Mouse (Mus musculus) heart, embryonic 12.5 days (tissue): ENCODE measurements around the gene 2310030G06Rik. TPM values are rescaled to one million over a fixed set of nuclear protein-coding genes. Genes with fewer than 3 reads are reported as not detected.

Experiments
- ATAC-seq: fragments of 200-750 bp; cut with Nextera tagmentation; 2 replicates; pipeline ENCODE4 v1.8.0; 2017; ENCODE audit warnings: moderate TSS enrichment, moderate library complexity; ENCODE audit not compliant: insufficient number of reproducible peaks, low FRiP score
- H3K27ac ChIP-seq: fragments of 300-500 bp; sonication (generic); 2 replicates; pipeline ENCODE4 v1.5.1; 2016; ENCODE audit warnings: mild to moderate bottlenecking, moderate library complexity; ENCODE audit not compliant: poor library complexity, severe bottlenecking
- H3K27me3 ChIP-seq: fragments of 300-500 bp; sonication (generic); replicated peaks from 2 replicates; pipeline ENCODE4 v1.6.1; 2016; ENCODE audit warnings: mild to moderate bottlenecking, moderate library complexity
- H3K36me3 ChIP-seq: fragments of 300-500 bp; sonication (generic); 2 replicates; pipeline ENCODE4 v1.6.1; 2016; ENCODE audit warnings: mild to moderate bottlenecking, moderate library complexity
- H3K4me1 ChIP-seq: fragments of 300-500 bp; sonication (generic); replicated peaks from 2 replicates; pipeline ENCODE4 v1.6.1; 2016; ENCODE audit warnings: mild to moderate bottlenecking
- H3K4me2 ChIP-seq: fragments of 300-500 bp; sonication (generic); 2 replicates; pipeline ENCODE4 v1.6.1; 2016; ENCODE audit warnings: mild to moderate bottlenecking, moderate library complexity
- H3K4me3 ChIP-seq: fragments of 300-500 bp; sonication (generic); 2 replicates; pipeline ENCODE4 v1.5.1; 2016; ENCODE audit warnings: mild to moderate bottlenecking
- H3K9ac ChIP-seq: fragments of 300-500 bp; sonication (generic); 2 replicates; pipeline ENCODE4 v1.6.1; 2016; ENCODE audit warnings: mild to moderate bottlenecking, moderate library complexity
- H3K9me3 ChIP-seq: fragments of 300-500 bp; sonication (generic); replicated peaks from 2 replicates; pipeline ENCODE4 v1.6.1; 2016; ENCODE audit warnings: mild to moderate bottlenecking, moderate library complexity
- WGBS: fragments of 180-500 bp; shearing (Covaris S2); methylation state at CpG from one replicate; pipeline ENCODE4 v1.1.7; 2016; 5-methylcytosine and 5-hydroxymethylcytosine counted together
- polyA plus RNA-seq: library from polyadenylated mRNA; unstranded; fragments of >200 nt; fragmentation: Nextera tagmentation; extraction: Ambion mirVana; gene quantifications from 2 replicates; pipeline ENCODE4 v1.2.1, GENCODE M21; 2016

The 2310030G06Rik gene
- polyA plus RNA-seq, 1 experiment from 2014 or later = 9.5 TPM

- WGBS = 74% methylated on average over 2 of the region's 2 CpGs
- H3K4me3 ChIP-seq = no peak overlapping the region
- no peak overlapping the region for H3K4me2 ChIP-seq
- no peak overlapping the region for H3K9ac ChIP-seq
- no peak for ATAC-seq
- no peaks in the 10 kb centered on the region for H3K27me3 ChIP-seq
- H3K36me3 ChIP-seq = no peaks in the 10 kb centered on the region
- peaks cover 58% of the 10 kb centered on the region for H3K4me1 ChIP-seq
- 0 out of 2 replicates have a peak, but pooled peaks cover 3% of the 10 kb centered on the region for H3K9me3 ChIP-seq
- peak overlapping the region; percentile 72 for H3K27ac ChIP-seq
These were observed 22.2 kb downstream of the 2310030G06Rik start for GRCm38 (mm10) chr9:50724147-50724546.

- peak overlapping the region; percentile 92 for H3K27ac ChIP-seq
- H3K27me3 ChIP-seq = no peaks in the 10 kb centered on the region
- no peaks in the 10 kb centered on the region for H3K36me3 ChIP-seq
- peak overlapping the region; percentile 24 for H3K4me3 ChIP-seq
- ATAC-seq = peak; percentile 19; the same call in 1 of the 2 replicates
- 14% methylated on average over 7 of the region's 7 CpGs for WGBS
- peak overlapping the region; percentile 54 for H3K4me2 ChIP-seq
- 0 out of 2 replicates have a peak, but pooled peaks cover 3% of the 10 kb centered on the region for H3K9me3 ChIP-seq
- H3K9ac ChIP-seq = peak overlapping the region; percentile 47
- H3K4me1 ChIP-seq = peaks cover 58% of the 10 kb centered on the region
These were observed 22.9 kb downstream of the 2310030G06Rik start for GRCm38 (mm10) chr9:50723406-50723805.

GRCm38 (mm10) chr9:50722451-50722911 lies 23.9 kb downstream of the 2310030G06Rik start:
- Histone ChIP-seq H3K4me1 (peaks cover 53% of the 10 kb centered on the region), H3K4me3 (no peak overlapping the region), H3K36me3 (no peaks in the 10 kb centered on the region), H3K27me3 (no peaks in the 10 kb centered on the region), H3K27ac (peak overlapping the region; percentile 92), H3K9ac (no peak overlapping the region), H3K9me3 (0 out of 2 replicates have a peak, but pooled peaks cover 3% of the 10 kb centered on the region), H3K4me2 (peak overlapping the region; percentile 54)
- 34% methylated on average over 8 of the region's 8 CpGs for WGBS
- ATAC-seq = no peak

GRCm38 (mm10) chr9:50721061-50721460 lies 25.3 kb downstream of the 2310030G06Rik start:
- Histone ChIP-seq H3K27ac (no peak overlapping the region), H3K4me1 (peaks cover 40% of the 10 kb centered on the region)

GRCm38 (mm10) chr9:50718878-50719277 lies 27.5 kb downstream of the 2310030G06Rik start:
- H3K4me2 ChIP-seq = no peak overlapping the region
- H3K9me3 ChIP-seq = 0 out of 2 replicates have a peak, but pooled peaks cover 3% of the 10 kb centered on the region
- ATAC-seq = no peak
- H3K4me3 ChIP-seq = no peak overlapping the region
- no peak overlapping the region for H3K27ac ChIP-seq
- 69% methylated on average over 4 of the region's 4 CpGs for WGBS
- H3K4me1 ChIP-seq = peaks cover 23% of the 10 kb centered on the region
- no peaks in the 10 kb centered on the region for H3K36me3 ChIP-seq
- H3K27me3 ChIP-seq = no peaks in the 10 kb centered on the region
- no peak overlapping the region for H3K9ac ChIP-seq

More at GRCm38 (mm10) chr9:50721061-50721460, 25.3 kb downstream of the 2310030G06Rik start:
- Histone ChIP-seq H3K4me2 (0 out of 2 replicates have a peak overlapping the region, but pooled peaks have one; percentile 13), H3K36me3 (no peaks in the 10 kb centered on the region), H3K27me3 (no peaks in the 10 kb centered on the region), H3K9me3 (0 out of 2 replicates have a peak, but pooled peaks cover 3% of the 10 kb centered on the region), H3K4me3 (no peak overlapping the region), H3K9ac (no peak overlapping the region)
- 26% methylated on average over 12 of the region's 12 CpGs for WGBS
- ATAC-seq = 0 out of 2 replicates have a peak, but pooled peaks have one; percentile 19

GRCm38 (mm10) chr9:50714188-50714587 lies 32.1 kb downstream of the 2310030G06Rik start:
- no peak overlapping the region for H3K4me2 ChIP-seq
- H3K4me1 ChIP-seq = no peaks in the 10 kb centered on the region
- WGBS = 55% methylated on average over 4 of the region's 4 CpGs
- no peak overlapping the region for H3K9ac ChIP-seq
- ATAC-seq = no peak
- peaks cover 7% of the 10 kb centered on the region for H3K36me3 ChIP-seq
- no peak overlapping the region for H3K4me3 ChIP-seq
- no peaks in the 10 kb centered on the region for H3K9me3 ChIP-seq
- H3K27ac ChIP-seq = no peak overlapping the region
- no peaks in the 10 kb centered on the region for H3K27me3 ChIP-seq

GRCm38 (mm10) chr9:50711337-50711736 lies 35.0 kb downstream of the 2310030G06Rik start:
- no peaks in the 10 kb centered on the region for H3K4me1 ChIP-seq
- H3K36me3 ChIP-seq = peaks cover 7% of the 10 kb centered on the region
- no peak overlapping the region for H3K9ac ChIP-seq
- H3K27ac ChIP-seq = no peak overlapping the region
- H3K4me3 ChIP-seq = no peak overlapping the region
- no peaks in the 10 kb centered on the region for H3K9me3 ChIP-seq
- no peak overlapping the region for H3K4me2 ChIP-seq
- no peaks in the 10 kb centered on the region for H3K27me3 ChIP-seq
- ATAC-seq = no peak
- 80% methylated on average over 4 of the region's 4 CpGs for WGBS

- Histone ChIP-seq H3K9ac (no peak overlapping the region), H3K4me1 (peaks cover 2% of the 10 kb centered on the region; the same call in 1 of the 2 replicates), H3K4me2 (no peak overlapping the region), H3K4me3 (no peak overlapping the region), H3K9me3 (no peaks in the 10 kb centered on the region), H3K27me3 (no peaks in the 10 kb centered on the region), H3K36me3 (peaks cover 7% of the 10 kb centered on the region), H3K27ac (no peak overlapping the region)
- ATAC-seq = no peak
- 18% methylated on average over 2 of the region's 2 CpGs for WGBS
These were observed 37.2 kb downstream of the 2310030G06Rik start for GRCm38 (mm10) chr9:50709108-50709507.

GRCm38 (mm10) chr9:50704907-50705306 lies 41.4 kb downstream of the 2310030G06Rik start:
- 62% methylated on average over 6 of the region's 6 CpGs for WGBS
- Histone ChIP-seq H3K36me3 (peaks cover 7% of the 10 kb centered on the region; the same call in 1 of the 2 replicates), H3K27ac (no peak overlapping the region), H3K9me3 (no peaks in the 10 kb centered on the region), H3K4me1 (peaks cover 13% of the 10 kb centered on the region), H3K4me2 (no peak overlapping the region), H3K9ac (no peak overlapping the region), H3K4me3 (no peak overlapping the region), H3K27me3 (peaks cover 7% of the 10 kb centered on the region)
- no peak for ATAC-seq

GRCm38 (mm10) chr9:50700921-50701691 lies 45.2 kb downstream of the 2310030G06Rik start:
- no peak for ATAC-seq
- 0 out of 2 replicates have a peak overlapping the region, but pooled peaks have one; percentile 6 for H3K4me2 ChIP-seq
- H3K27me3 ChIP-seq = peaks cover 18% of the 10 kb centered on the region
- H3K27ac ChIP-seq = no peak overlapping the region
- WGBS = 57% methylated on average over 11 of the region's 11 CpGs
- no peaks in the 10 kb centered on the region for H3K9me3 ChIP-seq
- peaks cover 7% of the 10 kb centered on the region; the same call in 1 of the 2 replicates for H3K36me3 ChIP-seq
- peaks cover 36% of the 10 kb centered on the region for H3K4me1 ChIP-seq
- no peak overlapping the region for H3K4me3 ChIP-seq
- H3K9ac ChIP-seq = no peak overlapping the region
